Mouse (Mus musculus) heart, embryonic 10.5 days (tissue): Measurements from ENCODE around the gene Abcg1. TPM values are rescaled to one million over a fixed set of nuclear protein-coding genes. Genes with fewer than 3 reads are reported as not detected.

Experiments
- DNase-seq: peaks from one replicate; pipeline ENCODE4 v3.0.0-alpha.2; 2017; ENCODE audit warnings: low spot score
- H3K27ac ChIP-seq: fragments of 300-500 bp; sonication (generic); 2 replicates; pipeline ENCODE4 v1.5.1; 2016; ENCODE audit warnings: mild to moderate bottlenecking
- H3K27me3 ChIP-seq: fragments of 300-500 bp; sonication (generic); 2 replicates; pipeline ENCODE4 v1.6.1; 2016; ENCODE audit warnings: mild to moderate bottlenecking; ENCODE audit not compliant: poor library complexity, insufficient read depth, severe bottlenecking
- H3K36me3 ChIP-seq: fragments of 300-500 bp; sonication (generic); 2 replicates; pipeline ENCODE4 v1.6.1; 2016; ENCODE audit warnings: mild to moderate bottlenecking, moderate library complexity
- H3K4me1 ChIP-seq: fragments of 300-500 bp; sonication (generic); 2 replicates; pipeline ENCODE4 v1.6.1; 2016; ENCODE audit warnings: mild to moderate bottlenecking
- H3K4me3 ChIP-seq: fragments of 300-500 bp; sonication (generic); 2 replicates; pipeline ENCODE4 v1.5.1; 2016; ENCODE audit warnings: mild to moderate bottlenecking, moderate library complexity
- H3K9me3 ChIP-seq: fragments of 300-500 bp; sonication (generic); 2 replicates; pipeline ENCODE4 v1.6.1; 2016; ENCODE audit warnings: mild to moderate bottlenecking, moderate library complexity
- WGBS: fragments of 180-500 bp; shearing (Covaris S2); methylation state at CpG from one replicate; pipeline ENCODE4 v1.1.7; 2016; 5-methylcytosine and 5-hydroxymethylcytosine counted together
- polyA plus RNA-seq: library from polyadenylated mRNA; unstranded; fragments of >200 nt; fragmentation: Nextera tagmentation; extraction: Ambion mirVana; gene quantifications from 2 replicates; pipeline ENCODE4 v1.2.1, GENCODE M21; 2016

Gene Abcg1
- polyA plus RNA-seq, 1 experiment from 2014 or later = 6.0 TPM

GRCm38 (mm10) chr17:31128708-31129318 is 71.3 kb downstream of the Abcg1 start:
- H3K4me1 ChIP-seq = 0 out of 2 replicates have a peak, but pooled peaks cover 4% of the 10 kb centered on the region
- no peak for DNase-seq
- no peak overlapping the region for H3K4me3 ChIP-seq
- peaks cover 9% of the 10 kb centered on the region; the same call in 1 of the 2 replicates for H3K27me3 ChIP-seq
- WGBS = 77% methylated on average over 9 of the region's 9 CpGs
- no peak overlapping the region for H3K27ac ChIP-seq
- no peaks in the 10 kb centered on the region for H3K36me3 ChIP-seq
- H3K9me3 ChIP-seq = no peaks in the 10 kb centered on the region

DNA sequence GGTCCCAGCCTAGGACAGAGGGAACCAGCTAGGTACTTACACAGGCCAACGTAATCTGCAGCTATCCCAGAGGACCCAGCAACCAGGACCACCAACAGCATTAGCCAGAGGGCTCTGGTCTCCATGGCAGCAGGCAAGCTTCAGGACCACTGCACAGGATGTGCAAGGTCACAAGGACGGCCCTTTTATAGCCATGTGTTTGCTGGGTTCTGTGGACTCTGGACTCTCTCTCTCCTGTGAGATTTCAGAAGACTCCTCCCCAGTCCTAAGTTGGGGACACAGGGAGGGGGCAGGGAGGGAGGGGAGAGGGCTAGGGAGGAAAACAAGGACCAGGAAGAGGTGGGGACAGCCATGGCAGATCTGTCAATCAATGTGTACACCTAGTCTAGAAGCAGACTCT is 72.0 kb downstream of the Abcg1 start, which contains the start of gene Tff3:
Gene Tff3, minus strand, starts transcription at position 195 of the 400 bp plus-strand sequence.
- H3K27ac ChIP-seq = no peak within 1 kb of the TSS
- no peak within 1 kb of the TSS for H3K4me3 ChIP-seq
- WGBS = 41% methylated on average over 2 of the region's 2 CpGs
- 0 out of 2 replicates have a peak, but pooled peaks cover 4% of the 10 kb centered on the region for H3K4me1 ChIP-seq
- peaks cover 9% of the 10 kb centered on the region; the same call in 1 of the 2 replicates for H3K27me3 ChIP-seq
- no peaks in the 10 kb centered on the region for H3K9me3 ChIP-seq
- H3K36me3 ChIP-seq = no peaks in the 10 kb centered on the region
- no peak for DNase-seq

- H3K4me1 ChIP-seq = peaks cover 6% of the 10 kb centered on the region; the same call in 1 of the 2 replicates
- no peak for DNase-seq
- no peak overlapping the region for H3K4me3 ChIP-seq
- H3K36me3 ChIP-seq = no peaks in the 10 kb centered on the region
- H3K9me3 ChIP-seq = no peaks in the 10 kb centered on the region
- peaks cover 9% of the 10 kb centered on the region; the same call in 1 of the 2 replicates for H3K27me3 ChIP-seq
- no peak overlapping the region for H3K27ac ChIP-seq
- WGBS = 74% methylated on average over 10 of the region's 10 CpGs
Observed at GRCm38 (mm10) chr17:31131269-31131821, 73.9 kb downstream of the Abcg1 start.

GRCm38 (mm10) chr17:31133776-31134175 is 76.3 kb downstream of the Abcg1 start:
- no peak for DNase-seq
- H3K27ac ChIP-seq = no peak overlapping the region
- peaks cover 6% of the 10 kb centered on the region; the same call in 1 of the 2 replicates for H3K4me1 ChIP-seq
- H3K27me3 ChIP-seq = peaks cover 5% of the 10 kb centered on the region; the same call in 1 of the 2 replicates
- no peaks in the 10 kb centered on the region for H3K9me3 ChIP-seq
- H3K4me3 ChIP-seq = no peak overlapping the region
- H3K36me3 ChIP-seq = no peaks in the 10 kb centered on the region
- 72% methylated on average over 15 of the region's 15 CpGs for WGBS

DNA sequence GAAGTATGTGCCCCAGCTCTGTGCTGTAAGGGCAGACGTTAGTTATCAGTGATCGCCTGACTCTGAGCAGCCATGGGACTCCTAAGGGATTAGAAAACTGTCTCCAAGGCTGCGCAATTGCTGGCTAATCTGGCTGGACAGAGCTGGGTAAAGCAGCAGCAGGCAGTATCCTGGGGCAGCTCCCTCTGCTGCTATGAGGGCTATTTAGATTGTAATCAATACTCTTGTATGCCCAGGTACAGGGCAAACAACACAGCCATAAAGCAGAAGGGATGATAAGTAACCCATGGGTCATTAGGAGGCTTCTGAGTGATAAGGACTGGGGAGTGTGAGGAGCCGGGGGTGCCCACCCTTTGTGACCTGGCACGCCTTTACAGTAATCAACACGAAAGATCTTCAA is 77.4 kb downstream of the Abcg1 start:
- Histone ChIP-seq H3K27ac (no peak overlapping the region), H3K27me3 (peaks cover 5% of the 10 kb centered on the region), H3K36me3 (no peaks in the 10 kb centered on the region), H3K4me3 (no peak overlapping the region), H3K4me1 (peaks cover 2% of the 10 kb centered on the region; the same call in 1 of the 2 replicates), H3K9me3 (no peaks in the 10 kb centered on the region)
- no peak for DNase-seq
- 66% methylated on average over 6 of the region's 6 CpGs for WGBS

GRCm38 (mm10) chr17:31136291-31136690 is 78.8 kb downstream of the Abcg1 start:
- Histone ChIP-seq H3K36me3 (no peaks in the 10 kb centered on the region), H3K27me3 (peaks cover under 1% of the 10 kb centered on the region), H3K27ac (no peak overlapping the region), H3K4me1 (peaks cover 2% of the 10 kb centered on the region; the same call in 1 of the 2 replicates), H3K9me3 (no peaks in the 10 kb centered on the region), H3K4me3 (no peak overlapping the region)
- no peak for DNase-seq
- WGBS = 46% methylated on average over 3 of the region's 3 CpGs

DNA sequence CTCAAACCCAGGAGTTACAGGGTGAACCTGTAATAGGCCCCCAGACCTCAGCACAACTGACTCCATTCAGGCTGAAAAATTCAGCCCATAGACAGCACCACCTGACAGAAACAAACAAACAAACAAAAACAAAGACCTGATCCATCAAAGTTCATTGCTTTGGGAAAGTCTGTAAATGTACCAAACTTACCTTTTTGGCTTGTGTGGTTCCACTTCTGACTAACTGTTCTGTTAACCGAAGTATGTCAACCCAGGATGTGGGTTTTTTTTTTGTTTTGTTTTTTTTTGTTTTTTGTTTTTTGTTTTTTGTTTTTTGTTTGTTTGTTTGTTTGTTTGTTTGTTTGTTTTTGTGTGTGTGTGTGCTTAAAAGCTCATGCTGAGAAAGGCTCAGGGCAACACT is 79.3 kb downstream of the Abcg1 start:
- Histone ChIP-seq H3K4me1 (peaks cover 2% of the 10 kb centered on the region; the same call in 1 of the 2 replicates), H3K4me3 (no peak overlapping the region), H3K27ac (no peak overlapping the region), H3K9me3 (no peaks in the 10 kb centered on the region), H3K27me3 (no peaks in the 10 kb centered on the region; the same call in 1 of the 2 replicates), H3K36me3 (no peaks in the 10 kb centered on the region)
- WGBS = 82% methylated on average over 1 of the region's 1 CpGs
- no peak for DNase-seq

DNA sequence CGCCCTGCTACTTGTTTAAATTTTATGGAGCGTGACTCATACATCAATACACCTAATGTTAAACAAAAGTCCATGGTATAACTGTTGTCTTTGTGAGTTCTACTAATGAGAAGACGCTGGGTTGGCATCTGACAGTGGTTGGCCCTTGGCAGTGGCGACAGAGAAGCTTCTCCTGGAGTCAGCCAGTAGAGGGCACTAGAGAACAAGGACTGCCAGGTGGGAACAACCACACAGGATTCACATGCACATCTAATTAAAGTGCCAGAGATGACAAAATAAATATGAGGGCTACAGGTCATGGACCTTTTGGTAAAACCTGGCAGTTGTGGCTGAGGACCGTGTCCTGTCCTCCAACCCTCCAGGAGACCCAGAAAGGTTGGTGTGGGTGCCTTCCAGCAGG is 80.9 kb downstream of the Abcg1 start:
- WGBS = 18% methylated on average over 5 of the region's 5 CpGs
- DNase-seq = no peak

DNA sequence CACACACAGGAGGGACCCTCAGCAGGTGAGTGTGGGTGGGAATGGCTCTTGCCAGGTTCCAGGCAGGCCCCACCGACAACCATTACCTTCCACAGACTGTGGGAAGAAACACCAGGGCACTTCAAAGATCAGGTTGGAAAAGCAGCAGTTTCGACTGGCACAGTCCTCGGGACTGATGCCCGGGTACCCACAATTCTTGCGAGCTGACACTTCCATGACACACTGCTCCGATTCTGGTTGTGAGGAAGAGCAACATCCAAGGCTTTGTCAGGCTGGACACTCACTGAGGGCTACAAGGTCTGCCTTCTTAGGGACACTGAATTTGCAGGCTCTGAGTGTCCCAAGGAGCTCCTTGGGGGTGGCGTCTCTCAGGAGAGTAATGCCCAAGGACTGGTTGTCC is 84.6 kb downstream of the Abcg1 start:
- Histone ChIP-seq H3K27ac (no peak overlapping the region), H3K27me3 (peaks cover 6% of the 10 kb centered on the region; the same call in 1 of the 2 replicates), H3K9me3 (no peaks in the 10 kb centered on the region), H3K4me3 (no peak overlapping the region), H3K36me3 (no peaks in the 10 kb centered on the region), H3K4me1 (no peaks in the 10 kb centered on the region)
- 87% methylated on average over 7 of the region's 7 CpGs for WGBS
- DNase-seq = no peak

More for the DNA sequence above, 80.9 kb downstream of the Abcg1 start:
- peaks cover 2% of the 10 kb centered on the region; the same call in 1 of the 2 replicates for H3K4me1 ChIP-seq
- no peak overlapping the region for H3K4me3 ChIP-seq
- H3K9me3 ChIP-seq = no peaks in the 10 kb centered on the region
- H3K27me3 ChIP-seq = no peaks in the 10 kb centered on the region; the same call in 1 of the 2 replicates
- H3K27ac ChIP-seq = no peak overlapping the region
- no peaks in the 10 kb centered on the region for H3K36me3 ChIP-seq

- WGBS = 68% methylated on average over 15 of the region's 15 CpGs
- 0 out of 2 replicates have a peak within 1 kb of the TSS, but pooled peaks have one; percentile 13 for H3K27ac ChIP-seq
Observed at GRCm38 (mm10) chr17:31144040-31145037, 86.9 kb downstream of the Abcg1 start, which contains the start of gene Tff2. TSS of gene Tff2 (minus strand) at chr17:31144282.

GRCm38 (mm10) chr17:31145998-31146397 is 88.5 kb downstream of the Abcg1 start:
- no peaks in the 10 kb centered on the region for H3K9me3 ChIP-seq
- WGBS = 75% methylated on average over 9 of the region's 9 CpGs
- no peaks in the 10 kb centered on the region for H3K4me1 ChIP-seq
- H3K36me3 ChIP-seq = no peaks in the 10 kb centered on the region
- H3K27me3 ChIP-seq = peaks cover 6% of the 10 kb centered on the region; the same call in 1 of the 2 replicates
- no peak for DNase-seq
- H3K4me3 ChIP-seq = no peak overlapping the region
- H3K27ac ChIP-seq = no peak overlapping the region

More at GRCm38 (mm10) chr17:31144040-31145037, 86.9 kb downstream of the Abcg1 start, which contains the start of gene Tff2:
- Histone ChIP-seq H3K36me3 (no peaks in the 10 kb centered on the region), H3K9me3 (no peaks in the 10 kb centered on the region), H3K4me1 (no peaks in the 10 kb centered on the region), H3K4me3 (no peak within 1 kb of the TSS), H3K27me3 (peaks cover 6% of the 10 kb centered on the region; the same call in 1 of the 2 replicates)
- DNase-seq = no peak

- no peaks in the 10 kb centered on the region for H3K9me3 ChIP-seq
- H3K4me1 ChIP-seq = 0 out of 2 replicates have a peak, but pooled peaks cover 5% of the 10 kb centered on the region
- no peaks in the 10 kb centered on the region for H3K27me3 ChIP-seq
- 65% methylated on average over 5 of the region's 5 CpGs for WGBS
- no peak overlapping the region for H3K4me3 ChIP-seq
- DNase-seq = no peak
- no peak overlapping the region for H3K27ac ChIP-seq
- H3K36me3 ChIP-seq = no peaks in the 10 kb centered on the region
Observed at GRCm38 (mm10) chr17:31152512-31152911, 95.0 kb downstream of the Abcg1 start.
